Mouse (Mus musculus): Measurements from ENCODE around the gene Pard3b.

DNA sequence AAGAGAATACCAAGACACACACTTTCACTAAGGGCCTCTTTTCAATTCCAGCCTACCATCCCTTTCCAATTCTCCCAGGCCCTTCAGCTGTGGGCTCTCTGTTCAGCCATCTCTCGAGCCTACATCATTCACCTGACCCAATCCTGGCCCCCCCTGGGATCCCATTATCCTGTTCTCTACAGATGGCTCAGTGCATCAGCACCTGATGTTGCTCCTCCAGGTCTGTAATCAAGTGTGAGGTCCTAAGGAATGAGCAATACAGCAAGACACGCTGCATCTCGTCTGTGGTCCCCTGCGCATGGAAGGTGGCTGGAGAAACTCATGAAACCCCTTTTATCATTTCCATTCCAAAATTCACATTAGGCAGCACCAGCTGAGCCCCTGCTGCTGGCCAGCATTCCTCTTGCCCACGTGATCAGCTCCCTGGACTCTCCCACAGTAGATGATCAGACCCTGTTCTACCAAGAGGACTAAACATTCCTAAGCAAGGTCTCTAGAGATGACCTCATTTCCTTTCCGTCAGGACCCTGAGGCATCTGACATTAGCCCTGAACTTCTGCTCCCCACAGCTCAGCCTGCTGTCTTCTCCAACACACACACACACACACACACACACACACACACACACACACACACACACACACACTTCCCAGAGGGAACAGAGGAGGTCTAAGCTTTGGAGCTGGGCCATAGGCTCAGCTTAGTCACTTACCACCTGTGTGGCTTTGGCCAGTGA, 952.8 kb downstream of the Pard3b start:
- TF ChIP-seq EP300 (optimal IDR thresholded peaks at IDR 0.05) (no peak), CTCF (IDR thresholded peaks at IDR 0.05; ENCODE audit: low read depth) (no peak)
